Mouse (Mus musculus) forebrain, embryonic 11.5 days (tissue): ENCODE results near the gene Trpc4ap. TPM values are rescaled to one million over a fixed set of nuclear protein-coding genes. Genes with fewer than 3 reads are reported as not detected.

Source experiments
- ATAC-seq: fragments of 200-750 bp; cut with Nextera tagmentation; replicated peaks from 2 replicates; pipeline ENCODE4 v1.8.0; 2017; ENCODE audit warnings: moderate TSS enrichment; ENCODE audit not compliant: low FRiP score
- DNase-seq: peaks from one replicate; pipeline ENCODE4 v3.0.0-alpha.2; 2017; ENCODE audit warnings: low spot score
- H3K27ac ChIP-seq: fragments of 300-500 bp; sonication (generic); 2 replicates; pipeline ENCODE4 v1.5.1; 2014; ENCODE audit warnings: low read depth, low read length
- H3K27me3 ChIP-seq: fragments of 300-500 bp; sonication (generic); 2 replicates; pipeline ENCODE4 v1.6.1; 2014; ENCODE audit warnings: mild to moderate bottlenecking, low read length, mixed read lengths; ENCODE audit not compliant: control insufficient read depth, insufficient read depth
- H3K36me3 ChIP-seq: fragments of 300-500 bp; sonication (generic); 2 replicates; pipeline ENCODE4 v1.6.1; 2014; ENCODE audit warnings: mild to moderate bottlenecking, low read length, moderate library complexity, mixed read lengths; ENCODE audit not compliant: control insufficient read depth, insufficient read depth
- H3K4me1 ChIP-seq: fragments of 300-500 bp; sonication (generic); replicated peaks from 2 replicates; pipeline ENCODE4 v1.6.1; 2014; ENCODE audit warnings: low read length, mixed read lengths; ENCODE audit not compliant: control insufficient read depth, insufficient read depth
- H3K4me2 ChIP-seq: fragments of 300-500 bp; sonication (generic); 2 replicates; pipeline ENCODE4 v1.6.1; 2014; ENCODE audit warnings: low read depth, mild to moderate bottlenecking, low read length, moderate library complexity, mixed read lengths; ENCODE audit not compliant: severe bottlenecking
- H3K4me3 ChIP-seq: fragments of 300-500 bp; sonication (generic); 2 replicates; pipeline ENCODE4 v1.5.1; 2014; ENCODE audit warnings: low read depth, low read length
- H3K9ac ChIP-seq: fragments of 300-500 bp; sonication (generic); 2 replicates; pipeline ENCODE4 v1.6.1; 2014; ENCODE audit warnings: low read length
- H3K9me3 ChIP-seq: fragments of 300-500 bp; sonication (generic); 2 replicates; pipeline ENCODE4 v1.6.1; 2016; ENCODE audit warnings: low read length, mixed read lengths; ENCODE audit not compliant: control insufficient read depth
- WGBS: fragments of 180-500 bp; shearing (Covaris S2); extraction: QIAGEN DNeasy Blood & Tissue Kit; methylation state at CpG from one replicate; pipeline ENCODE4 v1.1.7; 2014; 5-methylcytosine and 5-hydroxymethylcytosine counted together
- polyA plus RNA-seq: library from polyadenylated mRNA; unstranded; fragments of >200 nt; fragmentation: Nextera tagmentation; extraction: Ambion mirVana; gene quantifications from 2 replicates; pipeline ENCODE4 v1.2.1, GENCODE M21; 2014

Trpc4ap gene
- polyA plus RNA-seq, 1 experiment from 2014 or later: 141 TPM

- DNase-seq: no peak
- no peak for ATAC-seq
- H3K27ac ChIP-seq: no peak overlapping the region
- H3K9me3 ChIP-seq: no peaks in the 10 kb centered on the region
- H3K36me3 ChIP-seq: no peaks in the 10 kb centered on the region
- peaks cover 3% of the 10 kb centered on the region; the same call in 1 of the 2 replicates for H3K4me1 ChIP-seq
- no peak overlapping the region for H3K4me2 ChIP-seq
- no peak overlapping the region for H3K4me3 ChIP-seq
- H3K27me3 ChIP-seq: no peaks in the 10 kb centered on the region
- 87% methylated on average over 7 of the region's 7 CpGs for WGBS
- no peak overlapping the region for H3K9ac ChIP-seq
Measured at GRCm38 (mm10) chr2:155726302-155726701, 34.1 kb upstream of the Trpc4ap start.

DNA sequence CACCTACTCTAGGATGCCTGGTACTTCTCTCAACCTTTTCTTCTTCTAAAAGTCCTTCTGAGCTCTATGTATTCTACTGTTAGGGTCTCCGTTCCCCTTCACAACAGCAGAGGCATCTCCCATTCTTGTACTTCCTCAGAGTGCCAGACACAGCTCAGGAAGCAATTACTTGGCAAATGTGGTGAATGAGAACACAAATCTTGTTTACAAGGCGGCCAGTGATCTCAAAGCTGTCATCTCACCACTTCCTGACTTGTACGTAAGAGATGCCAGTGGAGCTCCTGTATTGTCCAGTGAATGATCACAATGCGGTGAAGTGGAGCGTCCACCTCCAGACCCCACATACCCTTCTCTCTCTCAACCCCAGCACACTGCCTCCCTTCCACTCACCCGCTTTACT lies 32.3 kb upstream of the Trpc4ap start:
- Histone ChIP-seq H3K9me3 (no peaks in the 10 kb centered on the region), H3K4me3 (no peak overlapping the region), H3K27ac (no peak overlapping the region), H3K9ac (no peak overlapping the region), H3K27me3 (no peaks in the 10 kb centered on the region), H3K4me1 (peaks cover 3% of the 10 kb centered on the region; the same call in 1 of the 2 replicates), H3K4me2 (no peak overlapping the region), H3K36me3 (no peaks in the 10 kb centered on the region)
- 86% methylated on average over 6 of the region's 6 CpGs for WGBS
- no peak for ATAC-seq
- no peak for DNase-seq

- H3K9ac ChIP-seq: no peak overlapping the region
- DNase-seq (no peak), ATAC-seq (no peak)
- no peak overlapping the region for H3K27ac ChIP-seq
- H3K9me3 ChIP-seq: no peaks in the 10 kb centered on the region
- WGBS: 84% methylated on average over 5 of the region's 5 CpGs
- H3K27me3 ChIP-seq: no peaks in the 10 kb centered on the region
- H3K4me1 ChIP-seq: peaks cover 3% of the 10 kb centered on the region; the same call in 1 of the 2 replicates
- H3K4me2 ChIP-seq: no peak overlapping the region
- H3K36me3 ChIP-seq: no peaks in the 10 kb centered on the region
- no peak overlapping the region for H3K4me3 ChIP-seq
Measured at GRCm38 (mm10) chr2:155724036-155724435, 31.9 kb upstream of the Trpc4ap start.

DNA sequence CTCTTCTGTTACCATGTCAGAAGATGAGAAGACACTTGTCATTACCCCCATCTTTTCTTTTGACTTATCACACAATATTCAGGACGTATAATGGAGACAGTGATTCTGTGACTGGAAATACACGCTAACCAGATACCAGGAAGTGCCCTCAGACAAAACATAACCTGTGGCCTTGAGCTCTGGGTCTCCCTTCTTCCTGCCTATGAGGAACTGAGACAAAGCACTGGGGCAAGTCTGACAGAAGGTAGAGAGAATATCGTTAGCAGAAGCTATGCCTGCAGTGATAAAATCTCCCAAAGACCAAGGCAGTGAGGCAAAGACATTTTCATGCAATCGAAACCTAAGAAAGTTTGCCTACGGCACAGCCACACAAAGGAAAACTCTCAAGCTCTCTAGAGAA lies 28.4 kb upstream of the Trpc4ap start:
- Histone ChIP-seq H3K9ac (no peak overlapping the region), H3K4me3 (no peak overlapping the region), H3K36me3 (no peaks in the 10 kb centered on the region), H3K4me1 (no peaks in the 10 kb centered on the region), H3K9me3 (no peaks in the 10 kb centered on the region), H3K27ac (no peak overlapping the region), H3K4me2 (no peak overlapping the region), H3K27me3 (no peaks in the 10 kb centered on the region)
- DNase-seq (no peak), ATAC-seq (no peak)
- 88% methylated on average over 5 of the region's 5 CpGs for WGBS

- 88% methylated on average over 12 of the region's 12 CpGs for WGBS
- no peak for DNase-seq
- no peak for ATAC-seq
Measured at GRCm38 (mm10) chr2:155717082-155717990, 25.2 kb upstream of the Trpc4ap start.

GRCm38 (mm10) chr2:155710557-155710956 lies 18.4 kb upstream of the Trpc4ap start:
- DNase-seq (no peak), ATAC-seq (no peak)
- Histone ChIP-seq H3K4me1 (no peaks in the 10 kb centered on the region), H3K4me3 (no peak overlapping the region), H3K36me3 (no peaks in the 10 kb centered on the region), H3K9ac (no peak overlapping the region), H3K27ac (no peak overlapping the region), H3K9me3 (no peaks in the 10 kb centered on the region), H3K27me3 (no peaks in the 10 kb centered on the region), H3K4me2 (no peak overlapping the region)
- WGBS: 90% methylated on average over 11 of the region's 11 CpGs

More at GRCm38 (mm10) chr2:155717082-155717990, 25.2 kb upstream of the Trpc4ap start:
- no peak overlapping the region for H3K4me2 ChIP-seq
- H3K27me3 ChIP-seq: no peaks in the 10 kb centered on the region
- no peak overlapping the region for H3K4me3 ChIP-seq
- no peak overlapping the region for H3K27ac ChIP-seq
- H3K9ac ChIP-seq: no peak overlapping the region
- H3K36me3 ChIP-seq: no peaks in the 10 kb centered on the region
- H3K9me3 ChIP-seq: no peaks in the 10 kb centered on the region
- H3K4me1 ChIP-seq: no peaks in the 10 kb centered on the region

GRCm38 (mm10) chr2:155707251-155707650 lies 15.1 kb upstream of the Trpc4ap start:
- Histone ChIP-seq H3K4me3 (no peak overlapping the region), H3K36me3 (no peaks in the 10 kb centered on the region), H3K4me1 (no peaks in the 10 kb centered on the region), H3K4me2 (no peak overlapping the region), H3K27me3 (no peaks in the 10 kb centered on the region), H3K9me3 (no peaks in the 10 kb centered on the region), H3K9ac (no peak overlapping the region), H3K27ac (no peak overlapping the region)
- DNase-seq: no peak
- ATAC-seq: no peak
- 88% methylated on average over 4 of the region's 4 CpGs for WGBS

DNA sequence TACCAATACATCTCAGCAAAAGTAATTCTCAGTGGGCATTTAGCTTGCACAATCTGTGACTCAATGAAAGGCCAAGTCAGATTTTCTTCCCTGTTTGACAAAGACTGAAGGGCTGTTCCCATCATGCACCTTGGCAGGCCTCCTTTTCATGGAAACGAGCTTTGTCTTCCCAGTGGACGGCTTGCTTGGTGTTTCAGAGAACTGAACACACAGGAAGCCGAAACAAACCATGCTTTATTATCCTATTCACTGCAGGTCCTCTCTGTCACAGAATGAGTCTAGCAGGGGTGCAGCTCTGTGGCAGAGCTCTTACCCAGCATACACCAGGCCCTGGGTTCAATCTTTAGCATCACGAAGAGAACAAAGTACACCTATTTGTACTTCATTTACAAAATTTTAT lies 11.4 kb upstream of the Trpc4ap start:
- H3K36me3 ChIP-seq: no peaks in the 10 kb centered on the region
- H3K27me3 ChIP-seq: no peaks in the 10 kb centered on the region
- H3K9ac ChIP-seq: no peak overlapping the region
- ATAC-seq (peak; percentile 77; the same call in 1 of the 2 replicates), DNase-seq (peak; percentile 67)
- no peak overlapping the region for H3K4me3 ChIP-seq
- H3K4me2 ChIP-seq: no peak overlapping the region
- no peaks in the 10 kb centered on the region for H3K4me1 ChIP-seq
- WGBS: 21% methylated on average over 4 of the region's 4 CpGs
- peak overlapping the region; percentile 60 for H3K27ac ChIP-seq
- no peaks in the 10 kb centered on the region for H3K9me3 ChIP-seq
